ENCODE assay signal across 8 mouse cellular contexts in the genomic region with DNA sequence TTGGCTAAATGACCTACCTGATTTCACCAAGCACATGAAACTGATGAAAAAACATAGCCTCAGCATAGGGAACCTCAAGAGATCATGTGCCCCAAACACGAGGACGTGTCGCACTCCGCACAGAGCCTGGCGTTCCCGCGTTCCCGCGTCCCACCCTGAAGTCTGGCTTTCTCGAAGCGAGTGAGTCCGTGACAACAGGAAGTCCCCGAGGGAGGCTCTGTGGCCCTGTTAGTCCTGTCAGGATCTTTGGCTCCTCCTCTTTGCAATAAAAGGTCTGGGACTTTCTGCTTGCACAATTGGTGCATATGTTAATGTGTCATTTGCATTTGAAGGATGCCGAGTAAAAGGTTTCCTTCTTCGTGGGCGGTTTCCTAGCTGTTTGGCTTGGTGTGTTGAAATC. TPM values are rescaled to one million over a fixed set of nuclear protein-coding genes. Genes with fewer than 3 reads are reported as not detected.
DNase-seq lines count a peak whose midpoint lies in the region; ATAC-seq and TF ChIP-seq lines count a peak whose summit lies in the region.

A gene (minus strand): TSS at position 360 of the 400 bp plus-strand sequence.

- 19% methylated on average over 16 of the region's 16 CpGs for WGBS in heart, embryonic 11.5 days (ENCODE audit: insufficient replicate concordance)
- WGBS in embryonic facial prominence, embryonic 13.5 days, result 11% methylated on average over 16 of the region's 16 CpGs
- WGBS in hindbrain, embryonic 13.5 days, result 4% methylated on average over 16 of the region's 16 CpGs
- WGBS in limb, embryonic 14.5 days, result 6% methylated on average over 16 of the region's 16 CpGs
- 8% methylated on average over 16 of the region's 16 CpGs for WGBS in midbrain, embryonic 12.5 days

- ATAC-seq in heart, embryonic 11.5 days (replicated peaks; ENCODE audit: insufficient number of reproducible peaks, low FRiP score, low TSS enrichment), result 0 out of 2 replicates have a peak, but pooled peaks have one; percentile 55
- no peak for ATAC-seq in embryonic facial prominence, embryonic 13.5 days (ENCODE audit: insufficient number of reproducible peaks, insufficient read depth, low FRiP score, low TSS enrichment, low read depth)
- ATAC-seq in hindbrain, embryonic 13.5 days (ENCODE audit: low FRiP score), result no peak
- no peak for ATAC-seq in limb, embryonic 14.5 days (ENCODE audit: low FRiP score, low read depth)
- ATAC-seq in midbrain, embryonic 12.5 days (ENCODE audit: low FRiP score, low read depth), result no peak

- H3K9ac ChIP-seq in heart, embryonic 11.5 days (ENCODE audit: low read depth, low read length), result no peak within 1 kb of the TSS
- no peak within 1 kb of the TSS for H3K9ac ChIP-seq in embryonic facial prominence, embryonic 13.5 days
- peak within 1 kb of the TSS; percentile 55; the same call in 1 of the 2 replicates for H3K9ac ChIP-seq in hindbrain, embryonic 13.5 days
- no peak within 1 kb of the TSS for H3K9ac ChIP-seq in limb, embryonic 14.5 days (ENCODE audit: low read depth, low read length, severe bottlenecking)
- H3K9ac ChIP-seq in midbrain, embryonic 12.5 days (replicated peaks), result 0 out of 2 replicates have a peak within 1 kb of the TSS, but pooled peaks have one; percentile 34

- peaks cover 11% of the 10 kb centered on the region; the same call in 1 of the 2 replicates for H3K4me1 ChIP-seq in heart, embryonic 11.5 days (ENCODE audit: control insufficient read depth, insufficient read depth, low read length)
- H3K4me1 ChIP-seq in embryonic facial prominence, embryonic 13.5 days, result peaks cover 5% of the 10 kb centered on the region; the same call in 1 of the 2 replicates
- H3K4me1 ChIP-seq in hindbrain, embryonic 13.5 days (replicated peaks), result peaks cover 4% of the 10 kb centered on the region; the same call in 1 of the 2 replicates
- no peaks in the 10 kb centered on the region for H3K4me1 ChIP-seq in limb, embryonic 14.5 days (ENCODE audit: control insufficient read depth, insufficient read depth, low read length)
- peaks cover 8% of the 10 kb centered on the region for H3K4me1 ChIP-seq in midbrain, embryonic 12.5 days

- TF ChIP-seq POLR2A in limb, embryonic 14.5 days (IDR thresholded peaks at IDR 0.05; ENCODE audit: borderline replicate concordance, extremely low read depth, insufficient read depth, insufficient read length), result no peak

- H3K4me2 ChIP-seq in heart, embryonic 11.5 days, result peak within 1 kb of the TSS; percentile 57
- peak within 1 kb of the TSS; percentile 54 for H3K4me2 ChIP-seq in embryonic facial prominence, embryonic 13.5 days
- peak within 1 kb of the TSS; percentile 53 for H3K4me2 ChIP-seq in hindbrain, embryonic 13.5 days
- H3K4me2 ChIP-seq in limb, embryonic 14.5 days (replicated peaks; ENCODE audit: low read depth, low read length, severe bottlenecking), result peak within 1 kb of the TSS; percentile 36
- peak within 1 kb of the TSS; percentile 47 for H3K4me2 ChIP-seq in midbrain, embryonic 12.5 days (replicated peaks)

- peak within 1 kb of the TSS; percentile 70; the same call in 1 of the 2 replicates for H3K27ac ChIP-seq in heart, embryonic 11.5 days (ENCODE audit: low read depth, low read length)
- no peak within 1 kb of the TSS for H3K27ac ChIP-seq in embryonic facial prominence, embryonic 13.5 days
- H3K27ac ChIP-seq in hindbrain, embryonic 13.5 days, result no peak within 1 kb of the TSS
- H3K27ac ChIP-seq in limb, embryonic 14.5 days (replicated peaks; ENCODE audit: low read depth, low read length), result no peak within 1 kb of the TSS
- no peak within 1 kb of the TSS for H3K27ac ChIP-seq in midbrain, embryonic 12.5 days (replicated peaks)

- no peaks in the 10 kb centered on the region for H3K36me3 ChIP-seq in heart, embryonic 11.5 days (ENCODE audit: control insufficient read depth, insufficient read depth, low read length)
- H3K36me3 ChIP-seq in embryonic facial prominence, embryonic 13.5 days, result no peaks in the 10 kb centered on the region
- H3K36me3 ChIP-seq in hindbrain, embryonic 13.5 days, result no peaks in the 10 kb centered on the region
- no peaks in the 10 kb centered on the region for H3K36me3 ChIP-seq in limb, embryonic 14.5 days (ENCODE audit: control insufficient read depth, insufficient read depth, low read length)
- H3K36me3 ChIP-seq in midbrain, embryonic 12.5 days, result no peaks in the 10 kb centered on the region

- no peaks in the 10 kb centered on the region for H3K9me3 ChIP-seq in heart, embryonic 11.5 days (replicated peaks; ENCODE audit: control insufficient read depth, low read length)
- no peaks in the 10 kb centered on the region for H3K9me3 ChIP-seq in embryonic facial prominence, embryonic 13.5 days
- no peaks in the 10 kb centered on the region for H3K9me3 ChIP-seq in hindbrain, embryonic 13.5 days
- no peaks in the 10 kb centered on the region for H3K9me3 ChIP-seq in limb, embryonic 14.5 days (ENCODE audit: control insufficient read depth, low read length)
- no peaks in the 10 kb centered on the region for H3K9me3 ChIP-seq in midbrain, embryonic 12.5 days

- H3K27me3 ChIP-seq in heart, embryonic 11.5 days (ENCODE audit: control insufficient read depth, insufficient read depth, low read length), result 0 out of 2 replicates have a peak, but pooled peaks cover 2% of the 10 kb centered on the region
- peaks cover 6% of the 10 kb centered on the region; the same call in 1 of the 2 replicates for H3K27me3 ChIP-seq in embryonic facial prominence, embryonic 13.5 days
- peaks cover 10% of the 10 kb centered on the region; the same call in 1 of the 2 replicates for H3K27me3 ChIP-seq in hindbrain, embryonic 13.5 days
- no peaks in the 10 kb centered on the region for H3K27me3 ChIP-seq in limb, embryonic 14.5 days (ENCODE audit: control insufficient read depth, insufficient read depth, low read length)
- peaks cover 18% of the 10 kb centered on the region for H3K27me3 ChIP-seq in midbrain, embryonic 12.5 days

- H3K4me3 ChIP-seq in heart, embryonic 11.5 days (ENCODE audit: low read depth, low read length), result peak within 1 kb of the TSS; percentile 12; the same call in 1 of the 2 replicates
- H3K4me3 ChIP-seq in embryonic facial prominence, embryonic 13.5 days, result peak within 1 kb of the TSS; percentile 26; the same call in 1 of the 2 replicates
- peak within 1 kb of the TSS; percentile 28 for H3K4me3 ChIP-seq in hindbrain, embryonic 13.5 days
- 0 out of 2 replicates have a peak within 1 kb of the TSS, but pooled peaks have one; percentile 9 for H3K4me3 ChIP-seq in limb, embryonic 14.5 days (replicated peaks; ENCODE audit: low read length)
- H3K4me3 ChIP-seq in midbrain, embryonic 12.5 days, result peak within 1 kb of the TSS; percentile 18

- no peak for DNase-seq in heart, adult 9 months (ENCODE audit: low spot score in 2 of 2)
- peak; percentile 49 for DNase-seq in limb, embryonic 14.5 days (ENCODE audit: low spot score)
- DNase-seq in thymus, postnatal 4 days, result peak; percentile 34
- no peak for DNase-seq in MN1 (ENCODE audit: low spot score)

RNA-seq across cellular contexts. Expression of the gene that starts here (rescaled TPM):
- 0.27 and 0.96 TPM in 2 replicates for polyA plus RNA-seq in heart, embryonic 11.5 days (2014; fragmentation: Nextera tagmentation; extraction: Ambion mirVana)
- polyA plus RNA-seq in embryonic facial prominence, embryonic 13.5 days (2015; fragmentation: Nextera tagmentation; extraction: Ambion mirVana), result 0.91 and 0.96 TPM in 2 replicates
- polyA plus RNA-seq in hindbrain, embryonic 13.5 days (2015; fragmentation: Nextera tagmentation; extraction: Ambion mirVana), result 0.19 and 0.47 TPM in 2 replicates
- 0.92 and 1.6 TPM in 2 replicates for polyA plus RNA-seq in limb, embryonic 14.5 days (2012; rRNA removed)
- polyA plus RNA-seq in limb, embryonic 14.5 days (2014; fragmentation: Nextera tagmentation; extraction: Ambion mirVana), result 2.3 and 2.8 TPM in 2 replicates
- 0.25 and 0.40 TPM in 2 replicates for polyA plus RNA-seq in midbrain, embryonic 12.5 days (2016; fragmentation: Nextera tagmentation; extraction: Ambion mirVana)

Comparison
In these comparisons a context has a peak if more than half of its experiments do, and no peak if none do; other contexts are left out.
1. Peak in ATAC-seq, H3K4me3 ChIP-seq, H3K27ac ChIP-seq and H3K4me2 ChIP-seq in heart, embryonic 11.5 days; RNA of the gene not detected or under 1 TPM.
2. H3K9ac ChIP-seq: peak in hindbrain, embryonic 13.5 days (single experiment) and midbrain, embryonic 12.5 days (single experiment); none in heart, embryonic 11.5 days (single experiment), embryonic facial prominence, embryonic 13.5 days (single experiment) and limb, embryonic 14.5 days (single experiment).
3. DNase-seq: peak in limb, embryonic 14.5 days (single experiment) and thymus, postnatal 4 days (single experiment); none in heart, adult 9 months (0 of 2) and MN1 (single experiment).
4. Peak in every context shown above with its lines, with median percentiles within 50 percentile points of each other: H3K4me2 ChIP-seq and H3K4me3 ChIP-seq.